Mouse (Mus musculus): Measurements from ENCODE around the gene Gabrb1. TPM values are rescaled to one million over a fixed set of nuclear protein-coding genes. Genes with fewer than 3 reads are reported as not detected.

Gene Gabrb1
- under 1 TPM in 1 of 2 experiments, not detected in 1; 0.09 TPM for polyA plus RNA-seq (2017; shearing (Covaris generic))

DNA sequence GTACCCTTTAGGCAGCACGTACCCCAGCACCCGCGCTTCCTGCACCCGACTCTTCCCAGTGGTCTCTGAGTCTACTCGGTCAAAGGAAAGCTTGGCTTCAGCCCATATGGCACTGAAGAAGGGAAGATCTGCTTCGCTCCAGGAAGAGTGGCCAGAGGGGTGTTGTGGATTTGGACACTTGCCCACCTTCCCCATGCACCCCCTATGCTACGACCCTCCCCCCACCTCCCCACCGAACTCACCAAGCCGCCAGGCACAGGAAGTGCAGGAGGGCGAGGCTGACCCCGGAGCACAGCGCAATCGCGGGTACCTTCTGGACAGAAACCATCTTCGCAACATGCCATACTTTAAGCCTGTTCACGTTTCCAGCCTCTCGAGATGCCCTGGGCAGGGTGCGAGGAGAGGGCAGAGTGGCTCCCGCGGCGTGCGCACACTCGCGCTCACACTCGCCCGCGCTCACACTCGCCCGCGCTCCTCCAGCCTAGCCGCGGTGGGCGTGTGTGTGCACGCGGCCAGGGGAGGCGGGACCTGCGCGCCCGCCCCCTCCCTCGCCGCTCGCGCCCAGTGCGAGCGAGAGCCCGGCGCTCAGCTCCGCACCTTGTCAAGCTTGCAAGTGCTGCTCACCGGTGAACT, at the start of gene Gabrb1:
Gene Gabrb1, plus strand, starts transcription at position 632 of the 633 bp plus-strand sequence.
- ATAC-seq: no peak

DNA sequence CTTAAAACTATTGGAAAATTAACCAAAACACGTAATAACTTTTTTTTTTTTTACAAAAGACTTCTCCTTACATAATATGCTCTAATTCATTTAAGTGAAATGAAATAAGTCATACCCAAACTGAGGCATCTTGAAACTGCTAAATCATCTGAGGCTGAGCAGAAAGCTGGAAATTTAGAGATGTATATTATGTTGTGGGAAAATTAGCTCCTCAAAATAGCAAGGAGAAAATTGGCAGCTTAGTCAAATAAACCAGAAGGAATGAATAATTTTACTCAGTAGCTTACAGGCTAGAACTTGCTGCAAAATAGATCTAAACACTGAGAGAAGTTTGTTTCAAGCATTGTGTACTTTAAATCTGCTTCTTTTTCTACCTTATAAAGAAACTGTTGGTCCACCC, 49.2 kb upstream of the Gabrb1 start:
- ATAC-seq: no peak

DNA sequence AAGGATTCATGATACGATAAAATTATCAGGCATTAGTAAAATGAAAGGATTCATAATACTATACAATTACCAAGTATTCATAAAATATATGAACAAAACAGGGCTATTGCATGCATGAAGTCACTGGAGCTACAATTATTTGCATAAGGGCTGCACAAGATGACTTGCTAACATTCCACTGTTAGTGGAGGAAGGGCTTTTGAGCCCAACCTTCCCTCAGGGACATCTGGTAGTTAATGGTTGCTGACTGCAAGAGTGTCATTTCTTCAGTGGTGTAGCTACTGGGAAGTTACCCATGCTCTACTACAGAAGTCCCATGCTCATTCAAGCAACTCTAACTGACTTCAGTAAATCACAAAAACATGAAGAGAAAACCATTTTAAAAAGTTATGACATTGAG, 43.6 kb upstream of the Gabrb1 start:
- ATAC-seq: no peak

DNA sequence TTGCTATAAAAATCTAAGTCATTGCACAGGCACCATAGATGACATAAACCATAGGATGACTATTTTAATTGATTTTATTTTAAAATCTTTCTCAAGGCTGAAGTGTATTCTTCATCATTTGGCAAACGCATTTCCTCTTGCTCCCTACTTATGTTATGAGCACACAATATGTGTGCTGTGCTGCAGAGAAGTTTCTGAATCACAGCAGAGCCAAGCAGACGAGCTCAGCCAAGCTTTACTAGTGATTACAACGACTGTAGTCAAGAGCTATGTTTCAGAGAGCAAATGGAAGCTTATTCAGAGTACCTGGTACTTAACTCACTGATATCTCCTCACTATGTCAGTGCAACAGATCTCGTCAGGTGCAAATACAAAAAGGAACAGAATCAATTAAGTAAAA, 41.2 kb upstream of the Gabrb1 start:
- no peak for ATAC-seq

DNA sequence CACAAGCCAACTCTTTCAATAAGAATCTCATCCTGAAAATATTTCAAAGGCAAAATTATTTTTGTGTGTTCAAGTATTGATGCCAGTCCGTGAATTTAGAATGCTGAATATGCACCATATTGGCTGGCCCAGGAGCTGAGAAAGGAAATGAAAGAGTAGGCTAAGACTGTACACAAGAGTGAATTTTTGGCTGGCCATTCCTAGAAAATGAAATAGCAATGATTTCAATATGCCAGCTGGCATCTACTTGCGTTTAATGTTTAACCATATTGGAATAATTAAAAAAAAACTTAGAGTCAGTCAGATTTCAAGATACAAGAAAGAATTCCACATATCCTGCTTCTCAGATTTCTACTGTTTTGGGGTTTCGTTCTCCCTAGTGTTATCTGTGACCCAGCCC, 30.1 kb upstream of the Gabrb1 start:
- ATAC-seq: no peak

DNA sequence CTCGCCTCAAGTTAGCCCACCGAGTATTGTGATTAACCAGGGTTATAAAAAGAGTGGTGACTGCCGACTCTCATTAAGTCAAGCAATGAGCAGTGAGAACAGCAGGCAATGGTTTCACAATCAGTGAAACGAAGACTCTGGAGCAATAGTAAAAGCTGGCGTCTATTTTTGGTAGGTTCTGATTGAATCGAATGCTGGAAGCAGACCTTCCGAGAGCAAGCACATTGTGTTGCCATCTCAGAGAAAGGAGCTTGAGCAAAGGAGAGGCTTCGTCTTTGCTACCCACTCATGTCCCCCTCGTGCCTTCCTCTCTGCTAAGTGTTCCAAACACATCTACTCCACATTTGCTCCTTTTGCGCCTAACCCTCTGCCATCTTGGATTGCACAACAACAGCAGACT, 18.1 kb upstream of the Gabrb1 start:
- ATAC-seq: no peak

DNA sequence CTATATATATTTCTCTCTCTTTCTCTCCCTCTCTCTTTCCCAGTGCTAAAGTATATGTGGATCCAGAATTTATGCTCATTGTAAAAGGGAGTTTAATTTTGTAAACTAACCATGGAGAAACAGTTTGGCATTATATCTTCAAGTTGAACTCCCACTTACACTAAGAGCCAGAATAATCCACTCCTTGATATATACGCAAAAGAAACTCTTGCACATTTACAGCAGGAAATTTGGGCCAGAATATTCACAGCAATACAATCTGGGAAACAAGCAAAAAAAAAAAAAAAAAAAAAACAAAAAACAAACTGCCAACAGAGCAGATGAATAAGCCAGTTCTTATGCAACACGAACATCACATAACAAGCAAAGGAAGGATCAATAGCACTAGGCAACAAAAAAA, 9.8 kb upstream of the Gabrb1 start:
- no peak for ATAC-seq

DNA sequence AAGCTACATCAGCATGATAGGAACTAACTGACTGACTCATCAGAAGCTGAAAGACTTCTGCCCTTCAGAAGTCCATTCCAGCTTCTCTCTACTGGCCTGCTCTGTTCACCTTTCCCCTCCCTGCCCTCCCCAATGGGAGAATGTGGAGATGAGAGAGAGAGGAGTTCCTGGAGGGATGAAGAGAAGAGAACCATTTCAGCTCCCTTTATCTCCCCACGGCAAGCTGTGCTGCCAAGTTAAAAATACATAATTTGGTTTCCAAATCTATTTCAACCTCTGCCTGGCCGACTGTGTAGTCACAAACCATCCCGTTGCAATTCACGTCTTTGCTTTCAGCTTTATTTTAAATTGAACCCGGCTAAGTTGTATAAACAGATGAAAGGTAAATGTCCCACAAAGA, 3.9 kb upstream of the Gabrb1 start:
- ATAC-seq: no peak

DNA sequence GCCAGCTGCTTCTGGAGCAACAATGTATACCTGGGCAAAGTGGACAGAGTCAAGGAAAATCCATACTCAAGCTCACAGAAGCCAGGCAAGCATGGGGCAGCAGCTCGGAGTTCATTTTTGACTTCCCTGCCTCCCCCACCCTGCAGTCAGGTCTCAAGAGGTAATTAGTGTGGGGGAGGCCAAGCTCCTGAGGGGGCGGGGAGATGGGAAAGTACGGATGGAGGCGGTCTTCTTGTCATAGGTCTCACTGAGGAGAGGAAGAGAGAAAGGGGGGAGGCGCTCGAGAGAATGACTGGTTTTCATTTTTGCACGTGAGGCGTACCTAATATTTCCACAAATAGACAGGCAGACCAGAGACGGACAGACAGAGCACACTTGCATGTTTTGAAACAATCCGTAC, 1.1 kb upstream of the Gabrb1 start:
- ATAC-seq: no peak

DNA sequence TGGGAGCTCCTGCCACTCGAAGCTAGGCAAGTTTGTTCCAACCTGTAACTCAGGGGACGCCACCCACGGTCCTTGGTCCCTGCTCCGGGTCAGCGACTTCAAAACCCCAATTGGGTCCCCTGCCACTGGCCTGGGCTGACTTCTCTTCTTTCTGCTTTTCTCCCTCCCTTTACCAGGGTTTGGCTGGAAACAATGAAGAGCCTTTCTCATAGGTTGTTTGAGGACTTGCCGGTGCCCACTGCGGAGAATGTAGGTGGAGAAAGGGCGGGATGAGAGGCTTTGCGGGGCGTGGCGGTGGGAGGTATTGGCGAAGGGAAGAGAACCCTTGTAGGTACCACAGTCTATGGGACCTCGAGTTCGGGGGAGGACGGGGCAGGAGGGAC, 193 bp downstream of the Gabrb1 start, which contains the start of gene Gabra4:
Gene Gabra4, minus strand, starts transcription at position 194 of the 383 bp plus-strand sequence.
- ATAC-seq: no peak

DNA sequence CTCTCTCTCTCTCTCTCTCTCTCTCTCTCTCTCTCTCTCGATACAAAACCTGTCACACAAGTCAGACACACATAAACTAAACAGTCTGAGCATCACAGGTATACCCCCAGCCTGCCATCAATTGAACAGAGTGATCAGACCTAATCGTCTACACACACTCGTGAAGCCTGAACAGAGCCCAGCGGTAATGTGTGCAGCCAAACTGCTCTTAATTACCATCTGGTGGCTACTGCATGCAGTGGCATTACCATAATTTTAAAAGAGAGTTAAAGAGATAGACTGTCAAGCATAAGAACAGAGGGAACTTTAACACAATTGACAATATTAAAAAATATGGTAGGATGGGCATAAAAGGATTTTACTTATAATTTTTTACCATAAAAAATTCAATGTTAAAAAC, 7.7 kb downstream of the Gabrb1 start:
- no peak for ATAC-seq

DNA sequence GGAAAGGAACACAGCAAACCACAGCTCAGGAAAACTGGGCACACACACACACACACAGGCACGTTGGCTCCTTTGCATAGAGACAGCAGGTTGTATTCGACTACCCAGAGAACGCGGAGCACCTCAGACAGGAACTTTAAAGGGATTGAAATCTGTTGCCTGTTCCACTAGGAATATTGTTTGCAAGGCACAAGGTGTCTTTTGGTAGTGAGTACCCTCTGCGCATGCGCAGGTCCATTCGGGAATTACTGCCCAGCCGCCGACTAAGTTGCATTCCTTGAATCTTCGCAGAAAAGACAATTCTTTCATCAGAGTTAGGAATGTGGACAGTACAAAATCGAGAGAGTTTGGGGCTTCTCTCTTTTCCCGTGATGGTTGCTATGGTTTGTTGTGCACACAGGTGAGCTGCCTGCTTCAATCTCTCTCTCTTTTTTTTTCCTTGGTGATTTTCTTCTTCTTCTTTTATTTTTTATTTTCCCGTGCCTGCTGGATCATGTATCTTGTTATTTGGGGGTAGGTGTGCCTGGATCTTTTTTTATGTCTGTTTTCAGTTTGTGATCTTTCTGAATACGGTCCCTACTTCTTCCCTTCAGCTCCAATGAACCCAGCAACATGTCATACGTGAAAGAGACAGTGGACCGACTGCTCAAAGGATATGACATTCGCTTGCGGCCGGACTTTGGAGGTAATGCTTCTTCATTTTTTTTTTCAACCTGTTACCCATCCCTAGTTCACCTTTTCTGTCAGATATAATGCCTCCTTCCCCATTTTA, 42.0 kb downstream of the Gabrb1 start:
- ATAC-seq: no peak

DNA sequence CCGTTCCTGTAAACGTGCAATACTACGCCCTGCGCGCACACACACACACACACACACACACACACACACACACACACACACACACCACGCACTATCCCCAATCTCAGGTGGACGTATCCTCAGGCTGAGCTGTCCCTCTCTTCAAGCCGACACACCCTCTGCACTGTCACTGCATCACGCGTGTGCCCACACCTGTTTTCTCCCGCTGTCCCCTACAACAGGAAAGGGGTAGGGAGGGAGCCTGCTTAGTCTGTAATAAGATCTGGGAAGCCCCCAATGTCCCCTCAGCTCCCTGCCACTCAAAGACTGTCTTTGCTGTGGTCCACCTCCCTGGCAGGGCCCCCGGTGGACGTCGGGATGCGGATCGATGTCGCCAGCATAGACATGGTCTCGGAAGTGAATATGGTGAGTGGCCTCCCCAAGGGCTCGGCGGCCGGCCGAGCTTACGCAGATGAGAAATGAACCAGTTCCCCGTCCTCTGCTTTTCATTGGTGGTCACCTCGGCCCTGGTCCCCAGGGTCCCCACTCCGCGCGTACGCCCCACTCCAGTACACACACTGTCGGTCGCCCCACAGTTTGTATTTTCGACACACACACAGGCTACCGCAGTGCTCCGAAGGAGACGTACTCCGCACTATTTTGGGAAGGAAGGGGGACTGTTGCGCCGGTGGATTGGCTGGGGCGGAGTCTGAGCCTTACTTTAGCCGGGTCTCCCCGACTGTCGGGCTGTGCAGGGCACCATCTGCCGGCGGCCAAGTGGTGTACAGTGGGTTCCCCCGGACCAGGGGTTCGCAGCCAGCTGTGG, 42.8 kb downstream of the Gabrb1 start:
- no peak for ATAC-seq

DNA sequence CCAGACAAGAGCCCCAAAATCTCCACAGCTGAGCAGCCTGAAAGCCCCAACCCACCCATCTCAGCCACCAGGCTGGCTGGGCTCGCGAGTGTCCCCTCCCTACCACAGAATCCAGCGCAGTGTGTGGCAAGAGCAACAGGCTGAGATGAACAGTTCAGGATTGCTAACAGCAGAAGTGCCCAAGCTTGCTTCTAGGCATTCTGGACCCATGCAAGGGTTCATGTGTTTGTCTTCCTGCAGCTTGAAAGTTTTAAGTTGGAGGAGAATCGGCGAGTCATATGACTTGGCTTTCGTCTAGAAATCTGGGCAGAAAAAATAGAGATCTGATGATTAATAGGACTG, 43.3 kb downstream of the Gabrb1 start:
- ATAC-seq: no peak

DNA sequence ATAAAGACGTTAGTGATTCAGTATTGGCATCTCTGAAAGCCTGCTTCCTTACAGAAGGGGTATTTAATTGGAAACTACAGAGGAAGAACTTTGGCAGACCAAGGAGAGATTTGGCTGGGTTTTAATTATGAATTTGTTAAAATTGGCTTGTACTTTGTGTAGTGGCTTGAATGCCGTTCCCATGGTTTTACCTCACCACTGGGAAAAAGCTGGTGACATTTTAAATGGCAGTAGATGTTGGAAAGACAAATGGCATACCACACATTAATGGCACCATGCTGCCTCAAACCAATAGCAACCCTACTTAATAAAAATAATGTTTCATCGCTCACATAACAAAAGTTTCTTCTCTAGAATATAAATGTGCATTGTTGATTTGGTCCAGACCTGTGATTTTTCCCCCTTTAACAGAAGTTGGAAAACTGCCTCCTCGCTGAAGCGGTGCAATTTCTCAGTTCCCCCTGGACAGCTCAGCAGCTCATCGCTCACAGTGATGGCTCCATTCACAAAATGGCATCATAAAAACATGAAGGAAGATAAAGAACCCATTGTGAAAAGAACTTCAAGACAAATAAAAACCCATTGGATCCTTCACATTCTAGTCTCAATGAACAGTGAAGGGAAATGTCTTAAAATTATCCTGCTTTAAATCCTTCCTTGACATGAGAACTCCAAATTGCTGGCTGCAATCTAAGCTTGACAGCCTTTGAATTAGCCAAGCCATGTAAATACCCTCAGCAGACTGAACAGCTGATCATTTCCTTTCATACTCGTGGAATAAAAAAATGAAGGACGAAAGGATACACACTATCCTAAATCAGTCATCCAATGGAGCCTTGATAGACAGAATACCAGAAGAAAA, 75.2 kb downstream of the Gabrb1 start:
- ATAC-seq: no peak

DNA sequence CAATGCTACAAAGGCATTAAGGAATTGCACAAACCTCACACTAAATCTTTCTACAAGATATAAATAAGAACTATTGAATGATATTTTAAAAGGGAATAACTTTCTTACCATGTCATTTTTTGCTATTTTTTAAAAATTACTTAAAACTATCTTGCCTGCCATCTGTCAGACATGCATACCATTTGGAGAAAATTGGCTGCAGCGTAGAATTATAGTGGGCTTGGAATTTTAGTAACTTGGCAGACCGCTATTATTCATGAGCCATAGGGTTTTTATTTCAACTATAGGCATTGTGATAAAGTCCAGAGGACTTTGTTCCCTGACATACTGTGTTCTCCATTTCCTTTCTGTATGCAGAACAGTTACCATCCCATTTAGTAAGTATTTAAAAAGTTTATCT, 89.5 kb downstream of the Gabrb1 start:
- ATAC-seq: no peak

DNA sequence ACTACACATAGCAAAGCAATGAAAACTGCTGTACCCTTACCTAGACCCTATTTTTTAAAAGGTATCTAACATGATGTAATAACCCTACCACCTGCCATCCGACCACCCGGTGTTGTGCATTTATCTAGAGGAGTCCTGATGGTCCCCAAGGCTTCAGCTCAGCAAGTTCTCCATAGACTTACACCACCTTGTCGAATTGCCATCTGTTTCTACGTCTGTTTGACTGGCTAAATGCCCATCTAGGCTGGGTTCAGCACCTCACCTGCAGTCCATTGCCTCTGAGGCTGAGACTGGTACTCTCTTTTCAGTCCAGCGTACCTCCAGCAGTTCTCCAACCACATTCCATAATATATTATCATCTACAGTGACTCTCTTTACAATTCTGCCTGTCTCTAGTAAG, 96.1 kb downstream of the Gabrb1 start:
- no peak for ATAC-seq

DNA sequence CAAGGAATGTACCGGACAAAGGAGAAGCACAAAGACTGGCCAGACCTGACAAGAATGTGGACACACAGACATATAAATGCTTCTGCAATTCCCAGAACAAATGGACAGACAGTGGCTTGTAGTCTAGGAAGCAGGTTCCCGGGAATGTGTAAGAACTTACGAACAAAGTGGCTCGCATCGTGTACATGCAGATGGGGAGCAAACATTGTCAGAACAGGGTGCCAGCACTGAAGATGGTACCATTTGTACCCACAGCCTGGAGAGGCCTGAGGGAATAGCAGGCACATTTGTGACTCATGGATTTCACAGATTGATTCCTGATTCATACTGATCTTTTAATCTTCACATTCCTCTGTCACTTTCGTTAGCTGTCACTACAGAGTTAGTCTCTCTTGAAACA, 103.2 kb downstream of the Gabrb1 start:
- no peak for ATAC-seq

DNA sequence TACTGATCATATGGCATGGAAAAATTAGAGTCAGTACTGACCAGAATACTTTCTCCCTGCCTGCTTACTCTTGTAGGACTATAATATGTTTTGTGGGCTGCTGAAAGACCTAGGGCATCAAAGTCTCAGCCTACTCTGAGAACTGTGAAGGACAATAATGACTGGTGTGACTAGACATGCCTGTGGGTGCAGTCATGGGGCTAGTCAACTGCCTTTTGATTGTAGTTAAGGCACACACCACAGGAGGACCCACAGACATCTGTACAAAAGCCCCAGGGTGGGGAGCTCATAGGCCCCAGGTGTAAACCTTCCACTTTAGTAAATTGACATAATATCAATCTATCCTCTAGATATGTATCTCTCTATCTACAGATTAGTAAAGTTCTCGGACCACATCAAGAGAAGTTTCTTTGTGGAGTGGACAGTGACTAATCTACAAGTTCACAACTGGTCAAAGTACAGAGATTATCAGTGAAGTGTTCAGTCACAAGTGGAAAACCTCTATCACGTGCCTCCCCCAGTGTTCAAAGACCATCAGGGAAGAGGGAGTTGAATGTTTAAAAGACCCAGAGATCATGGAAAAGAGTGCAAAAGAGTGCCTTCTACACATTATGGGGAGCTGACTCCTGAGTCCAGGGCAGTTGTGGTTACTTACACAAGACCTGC, 123.7 kb downstream of the Gabrb1 start:
- no peak for ATAC-seq

DNA sequence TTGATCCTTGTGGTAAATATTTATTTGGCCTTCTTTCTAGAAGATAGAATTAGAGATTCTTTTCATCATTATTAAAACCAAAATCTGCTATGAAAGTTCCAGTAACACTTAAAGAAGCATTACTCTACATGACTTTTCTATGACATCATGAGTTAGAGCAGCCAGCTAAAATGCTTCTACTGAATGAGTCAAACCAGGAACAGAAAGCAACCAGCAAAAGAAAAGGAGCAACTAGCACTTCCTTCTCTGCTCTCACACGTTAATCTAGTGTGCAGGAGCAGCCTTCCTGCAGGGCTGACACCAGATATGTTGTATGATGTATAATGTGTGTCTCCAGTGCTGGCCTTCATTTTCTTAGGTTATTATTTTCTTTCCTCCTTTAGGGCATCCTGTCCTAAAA, 164.9 kb downstream of the Gabrb1 start:
- no peak for ATAC-seq

DNA sequence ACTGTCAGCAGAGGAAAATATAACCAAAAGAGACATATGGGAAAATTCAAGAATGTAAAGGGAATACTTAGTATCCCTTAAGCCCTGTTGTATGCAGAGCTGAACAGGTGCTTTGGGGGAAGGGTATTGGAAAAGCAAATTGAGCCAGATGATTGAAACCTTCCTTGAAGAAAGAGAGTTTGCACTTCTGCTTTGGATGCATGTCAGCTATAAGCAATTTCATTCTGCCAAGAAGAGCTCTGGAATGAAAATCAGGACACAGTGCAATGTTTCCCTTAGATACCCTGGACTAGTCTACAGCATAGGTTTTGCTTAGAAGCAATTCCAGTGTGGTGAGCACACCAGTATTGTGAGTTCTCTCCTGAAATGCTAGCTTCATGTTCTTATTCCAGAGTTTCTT, 170.4 kb downstream of the Gabrb1 start:
- ATAC-seq: no peak

DNA sequence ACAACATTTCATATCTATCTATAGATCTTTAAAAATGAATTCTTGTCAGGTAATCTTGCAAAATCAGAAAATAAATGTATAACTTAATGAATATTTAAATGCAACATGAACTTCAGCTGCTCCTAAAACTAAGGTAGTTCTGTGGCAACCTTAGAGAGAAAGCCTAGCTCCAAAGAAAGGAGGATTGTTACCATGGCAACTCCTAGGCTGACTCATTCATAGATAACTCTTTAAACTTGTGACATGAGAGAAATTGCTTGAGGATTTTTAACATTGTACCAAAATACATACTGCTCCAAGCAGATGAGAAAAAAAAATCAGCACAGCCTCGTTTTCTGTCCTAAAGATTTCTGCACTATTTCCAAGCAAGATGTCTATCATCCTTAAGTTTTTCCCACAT, 171.1 kb downstream of the Gabrb1 start:
- ATAC-seq: no peak
